Mouse (Mus musculus) forebrain, postnatal 0 days (tissue): ENCODE results near the gene Btbd11. TPM values are rescaled to one million over a fixed set of nuclear protein-coding genes. Genes with fewer than 3 reads are reported as not detected.

Experiments
- ATAC-seq: fragments of 200-750 bp; cut with Nextera tagmentation; 2 replicates; pipeline ENCODE4 v1.8.0; 2017; ENCODE audit warnings: mild to moderate bottlenecking, moderate library complexity
- DNase-seq: peaks from one replicate; pipeline ENCODE4 v3.0.0-alpha.2; 2015
- H3K27ac ChIP-seq: fragments of 300-500 bp; sonication (generic); 2 replicates; pipeline ENCODE4 v1.5.1; 2014; ENCODE audit warnings: low read depth, mild to moderate bottlenecking, antibody characterized with exemption, low read length, moderate library complexity, mixed read lengths
- H3K27me3 ChIP-seq: fragments of 300-500 bp; sonication (generic); 2 replicates; pipeline ENCODE4 v1.6.1; 2014; ENCODE audit warnings: mild to moderate bottlenecking, low read length, mixed read lengths; ENCODE audit not compliant: insufficient read depth
- H3K36me3 ChIP-seq: fragments of 300-500 bp; sonication (generic); 2 replicates; pipeline ENCODE4 v1.6.1; 2014; ENCODE audit warnings: mild to moderate bottlenecking, moderate library complexity; ENCODE audit not compliant: insufficient read depth
- H3K4me1 ChIP-seq: fragments of 300-500 bp; sonication (generic); 2 replicates; pipeline ENCODE4 v1.6.1; 2014; ENCODE audit warnings: antibody characterized with exemption; ENCODE audit not compliant: insufficient read depth
- H3K4me2 ChIP-seq: fragments of 300-500 bp; sonication (generic); 2 replicates; pipeline ENCODE4 v1.6.1; 2014; ENCODE audit warnings: low read depth, mild to moderate bottlenecking, moderate library complexity
- H3K4me3 ChIP-seq: fragments of 300-500 bp; sonication (generic); 2 replicates; pipeline ENCODE4 v1.5.1; 2014; ENCODE audit warnings: low read depth, low read length, mixed read lengths
- H3K9ac ChIP-seq: fragments of 300-500 bp; sonication (generic); 2 replicates; pipeline ENCODE4 v1.6.1; 2014; ENCODE audit warnings: mild to moderate bottlenecking
- H3K9me3 ChIP-seq: fragments of 300-500 bp; sonication (generic); 2 replicates; pipeline ENCODE4 v1.6.1; 2016; ENCODE audit warnings: low read length
- CTCF ChIP-seq: sonication (generic); IDR thresholded peaks from 2 replicates; pipeline ENCODE4 v1.5.1; 2016; ENCODE audit warnings: antibody characterized with exemption, control low read depth, low read depth
- WGBS: fragments of 180-500 bp; shearing (Covaris S2); extraction: QIAGEN DNeasy Blood & Tissue Kit; methylation state at CpG from one replicate; pipeline ENCODE4 v1.1.7; 2014; 5-methylcytosine and 5-hydroxymethylcytosine counted together
- polyA plus RNA-seq: library from polyadenylated mRNA; unstranded; fragments of >200 nt; fragmentation: Nextera tagmentation; extraction: Ambion mirVana; gene quantifications from 2 replicates; pipeline ENCODE4 v1.2.1, GENCODE M21; 2015
- total RNA-seq: library from RNA; depleted of rRNA; stranded (reverse); fragments of >200 nt; gene quantifications from 2 replicates; pipeline ENCODE4 v1.2.3, GENCODE M21; 2014

The Btbd11 gene
- total and polyA plus RNA-seq, 2 experiments from 2014 or later, result 9.9 to 22.5 TPM

- Histone ChIP-seq H3K9ac (no peak overlapping the region), H3K36me3 (no peaks in the 10 kb centered on the region), H3K27ac (no peak overlapping the region), H3K4me2 (no peak overlapping the region), H3K27me3 (no peaks in the 10 kb centered on the region), H3K4me3 (no peak overlapping the region), H3K4me1 (no peaks in the 10 kb centered on the region), H3K9me3 (no peaks in the 10 kb centered on the region)
- TF ChIP-seq CTCF, result no peak
- no peak for DNase-seq
- 74% methylated on average over 2 of the region's 2 CpGs for WGBS
- no peak for ATAC-seq
Observed at GRCm38 (mm10) chr10:85447869-85448268, 61.3 kb downstream of the Btbd11 start.

GRCm38 (mm10) chr10:85451629-85452368 lies 65.2 kb downstream of the Btbd11 start:
- no peak overlapping the region for H3K4me2 ChIP-seq
- H3K9ac ChIP-seq, result no peak overlapping the region
- no peak overlapping the region for H3K27ac ChIP-seq
- ATAC-seq, result peak; percentile 67; the same call in 1 of the 2 replicates
- no peak for DNase-seq
- H3K9me3 ChIP-seq, result no peaks in the 10 kb centered on the region
- no peak overlapping the region for H3K4me3 ChIP-seq
- WGBS, result 15% methylated on average over 8 of the region's 8 CpGs
- no peaks in the 10 kb centered on the region for H3K27me3 ChIP-seq
- no peaks in the 10 kb centered on the region for H3K4me1 ChIP-seq
- TF ChIP-seq CTCF, result no peak
- no peaks in the 10 kb centered on the region for H3K36me3 ChIP-seq

- no peak overlapping the region for H3K4me3 ChIP-seq
- WGBS, result 87% methylated on average over 2 of the region's 2 CpGs
Observed at GRCm38 (mm10) chr10:85453221-85453775, 66.7 kb downstream of the Btbd11 start.

GRCm38 (mm10) chr10:85455985-85456384 lies 69.4 kb downstream of the Btbd11 start:
- no peak for TF ChIP-seq CTCF
- 51% methylated on average over 4 of the region's 4 CpGs for WGBS
- Histone ChIP-seq H3K4me2 (no peak overlapping the region), H3K36me3 (no peaks in the 10 kb centered on the region), H3K9ac (no peak overlapping the region), H3K27me3 (no peaks in the 10 kb centered on the region), H3K4me3 (no peak overlapping the region), H3K4me1 (no peaks in the 10 kb centered on the region), H3K27ac (no peak overlapping the region), H3K9me3 (no peaks in the 10 kb centered on the region)
- ATAC-seq (no peak), DNase-seq (no peak)

More at GRCm38 (mm10) chr10:85453221-85453775, 66.7 kb downstream of the Btbd11 start:
- Histone ChIP-seq H3K9ac (no peak overlapping the region), H3K4me1 (no peaks in the 10 kb centered on the region), H3K27me3 (no peaks in the 10 kb centered on the region), H3K27ac (no peak overlapping the region), H3K9me3 (no peaks in the 10 kb centered on the region), H3K4me2 (no peak overlapping the region), H3K36me3 (no peaks in the 10 kb centered on the region)
- TF ChIP-seq CTCF, result no peak
- ATAC-seq (peak; percentile 47), DNase-seq (no peak)

GRCm38 (mm10) chr10:85458744-85459344 lies 72.2 kb downstream of the Btbd11 start:
- Histone ChIP-seq H3K27ac (0 out of 2 replicates have a peak overlapping the region, but pooled peaks have one; percentile 16), H3K4me2 (peak overlapping the region; percentile 32), H3K9ac (no peak overlapping the region), H3K4me3 (peak overlapping the region; percentile 8; the same call in 1 of the 2 replicates), H3K27me3 (no peaks in the 10 kb centered on the region), H3K36me3 (no peaks in the 10 kb centered on the region), H3K9me3 (no peaks in the 10 kb centered on the region), H3K4me1 (no peaks in the 10 kb centered on the region)
- peak; percentile 49 for DNase-seq
- ATAC-seq, result peak; percentile 72
- WGBS, result 31% methylated on average over 17 of the region's 17 CpGs
- no peak for TF ChIP-seq CTCF

- H3K9ac ChIP-seq, result no peak overlapping the region
- ATAC-seq (no peak), DNase-seq (no peak)
- no peak overlapping the region for H3K4me2 ChIP-seq
- H3K27ac ChIP-seq, result no peak overlapping the region
- TF ChIP-seq CTCF, result no peak
- H3K36me3 ChIP-seq, result no peaks in the 10 kb centered on the region
- no peak overlapping the region for H3K4me3 ChIP-seq
- 96% methylated on average over 10 of the region's 10 CpGs for WGBS
- H3K9me3 ChIP-seq, result no peaks in the 10 kb centered on the region
- peaks cover 3% of the 10 kb centered on the region for H3K4me1 ChIP-seq
- H3K27me3 ChIP-seq, result no peaks in the 10 kb centered on the region
Observed at GRCm38 (mm10) chr10:85460736-85461135, 74.1 kb downstream of the Btbd11 start.

- Histone ChIP-seq H3K4me3 (no peak overlapping the region), H3K9me3 (no peaks in the 10 kb centered on the region), H3K36me3 (no peaks in the 10 kb centered on the region), H3K9ac (no peak overlapping the region), H3K4me2 (no peak overlapping the region), H3K27ac (no peak overlapping the region), H3K4me1 (peaks cover 26% of the 10 kb centered on the region), H3K27me3 (no peaks in the 10 kb centered on the region)
- WGBS, result 25% methylated on average over 6 of the region's 6 CpGs
- DNase-seq (peak; percentile 59), ATAC-seq (peak; percentile 57)
- TF ChIP-seq CTCF, result no peak; the same call in 1 of the 2 replicates
Observed at GRCm38 (mm10) chr10:85464152-85464551, 77.5 kb downstream of the Btbd11 start.
